In the genomic region with DNA sequence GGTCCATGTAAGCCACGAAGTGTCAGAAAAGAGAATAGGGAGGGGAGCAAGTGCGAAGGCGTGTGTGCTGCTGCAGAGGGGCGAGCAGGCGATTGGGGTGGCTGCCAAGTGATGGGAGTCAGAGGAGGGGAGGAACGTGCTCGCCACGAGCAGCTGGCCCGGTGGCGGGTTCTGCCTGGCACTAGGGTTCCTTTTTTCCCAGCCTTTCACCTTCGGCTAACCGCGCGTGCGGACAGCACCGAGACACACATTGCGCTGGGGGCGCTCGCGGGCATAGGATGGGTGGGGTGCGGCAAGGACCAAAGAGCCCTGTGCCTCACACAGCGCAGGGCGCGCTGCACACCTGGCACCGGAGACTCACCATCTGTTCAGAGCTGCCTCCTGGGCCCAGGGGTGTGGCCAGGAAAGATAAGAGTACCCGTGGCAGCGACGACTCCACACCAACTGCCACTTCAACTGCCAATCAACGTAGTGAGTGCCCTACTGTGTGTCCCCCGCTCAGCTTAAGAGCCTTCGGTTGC, we compare ENCODE assay signal across 8 mouse cellular contexts. TPM values are rescaled to one million over a fixed set of nuclear protein-coding genes. Genes with fewer than 3 reads are reported as not detected.
A peak's percentile ranks its signal among the peaks of the same experiment; 100 is the strongest.
DNase-seq lines count a peak whose midpoint lies in the region.

No protein-coding gene starts in this region.

- peak overlapping the region; percentile 95 for H3K4me3 ChIP-seq in megakaryocyte, embryonic 14.5 days (replicated peaks)

- peaks cover 35% of the 10 kb centered on the region for H3K27me3 ChIP-seq in megakaryocyte, embryonic 14.5 days (replicated peaks)

- no peaks in the 10 kb centered on the region for H3K36me3 ChIP-seq in megakaryocyte, embryonic 14.5 days (replicated peaks; ENCODE audit: low read length)

- intact Hi-C loops in gastrocnemius, postnatal 14 days (cut with DNase I; ENCODE audit: low total_unique reads) = loop anchor here (2.0 to 10.0 kb wide), 3 partner anchors 545 to 871 kb away; no protein-coding TSS in a partner anchor
- intact Hi-C loops in left cerebral cortex, postnatal 10 days (cut with DNase I) = loop anchor here (2.0 to 5.0 kb wide), 3 partner anchors 58 to 875 kb away; no protein-coding TSS in a partner anchor

- H3K4me1 ChIP-seq in megakaryocyte, embryonic 14.5 days = peaks cover 29% of the 10 kb centered on the region

- H3K9me3 ChIP-seq in megakaryocyte, embryonic 14.5 days = peaks cover 18% of the 10 kb centered on the region

- peak; percentile 88 for DNase-seq in adrenal gland, adult 2 months
- peak; percentile 90 for DNase-seq in embryo, embryonic 10.5 days (ENCODE audit: low spot score)
- peak; percentile 83 for DNase-seq in gastrocnemius, postnatal 14 days
- peak; percentile 72 for DNase-seq in induced T-regulatory cell, adult 2 months (ENCODE audit: low read depth)
- peak; percentile 77 to 91 for DNase-seq in left cerebral cortex, postnatal 10 days (ENCODE audit: extremely low spot score in 1 of 2, low spot score in 2 of 2)
- DNase-seq in right cerebral cortex, adult 2 months (ENCODE audit: low spot score in 2 of 2) = peak; percentile 83 to 85
- peak; percentile 76 to 85 for DNase-seq in urinary bladder, adult 18-20 months (ENCODE audit: low spot score in 2 of 2)

RNA-seq across cellular contexts. Expression of a gene that starts 6.0 kb away (rescaled TPM):
- total RNA-seq in adrenal gland, adult 2 months (2021) = 10 to 100 TPM; 14.3 to 27.9 TPM
- polyA plus RNA-seq in adrenal gland, adult 2 months (2012; rRNA removed) = 39.9 and 45.9 TPM in 2 replicates
- 10 to 100 TPM; 12.0 to 22.4 TPM for total RNA-seq in gastrocnemius, postnatal 14 days (2021)
- 10 to 100 TPM; 54.7 to 70.7 TPM for total RNA-seq in left cerebral cortex, postnatal 10 days (2021)
- 18.8 and 21.8 TPM in 2 replicates for polyA plus RNA-seq in megakaryocyte, embryonic 14.5 days (2012; ENCODE audit: insufficient read depth, low replicate concordance)

Comparison
In these comparisons a context has a peak if more than half of its experiments do, and no peak if none do; other contexts are left out.
1. Peak in every context shown above with its lines: DNase-seq and H3K4me3 ChIP-seq.